Mouse (Mus musculus) left cerebral cortex, postnatal 25 days (tissue): ENCODE data around the gene Arhgef10l. TPM values are rescaled to one million over a fixed set of nuclear protein-coding genes. Genes with fewer than 3 reads are reported as not detected.

Source experiments
- DNase-seq, 2 experiments: peaks; one replicate each; pipeline ENCODE4 v3.0.0; 2022; ENCODE audit warnings: low spot score in 2 of 2, mixed read lengths in 1 of 2
- intact Hi-C: fragments of 180-260 bp; cut with DNase I; formaldehyde crosslinking; loops from one replicate; pipeline ENCODE4 v1.15.1; 2025
- total RNA-seq, 2 experiments: library from RNA; stranded (reverse); gene quantifications; 2 replicates each; pipeline ENCODE4 v1.2.3; 2021

The Arhgef10l gene
- total RNA-seq, 2 experiments from 2014 or later: 53.2 to 57.9 TPM

GRCm38 (mm10) chr4:140667802-140668201 lies 2.0 kb upstream of the Arhgef10l start:
- intact Hi-C loops: no loop called here
- no peak for DNase-seq

- DNase-seq: no peak
- intact Hi-C loops: no loop called here
Measured at GRCm38 (mm10) chr4:140665053-140665452, 759 bp downstream of the Arhgef10l start.

GRCm38 (mm10) chr4:140662882-140663585 lies 2.8 kb downstream of the Arhgef10l start:
- DNase-seq: no peak
- intact Hi-C loops: no loop called here

GRCm38 (mm10) chr4:140662453-140662852 lies 3.4 kb downstream of the Arhgef10l start:
- intact Hi-C loops: no loop called here
- DNase-seq: no peak

DNA sequence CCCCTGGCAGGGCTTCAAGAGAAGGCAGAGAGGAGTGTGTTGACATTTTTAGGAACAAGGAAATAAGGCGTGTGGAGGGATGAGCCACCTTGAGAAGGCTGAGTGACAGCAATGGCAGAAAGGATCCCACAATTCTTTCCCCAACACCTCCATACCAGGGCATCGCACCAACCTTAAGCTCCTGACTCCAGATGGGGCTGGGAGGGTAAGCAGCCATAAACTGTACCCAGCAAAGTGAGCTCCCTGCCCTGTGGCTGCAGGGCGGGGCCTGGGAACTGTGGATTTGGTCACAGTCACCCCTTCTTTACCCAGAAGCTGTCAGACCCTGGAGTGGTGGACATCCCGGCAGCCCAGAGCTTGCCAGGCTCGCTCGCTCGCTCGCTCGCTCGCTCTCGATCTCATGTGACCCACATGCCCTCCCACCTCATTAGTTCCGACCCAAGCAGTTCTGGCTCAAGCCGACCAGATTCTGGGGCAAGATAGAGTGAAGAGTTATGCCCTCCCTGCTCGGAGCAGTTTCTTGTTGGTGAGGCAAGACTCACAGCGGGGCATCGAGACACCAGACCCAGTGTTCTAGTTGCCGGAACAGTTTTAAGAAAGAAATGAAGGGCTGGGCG lies 4.3 kb downstream of the Arhgef10l start:
- no peak for DNase-seq
- intact Hi-C loops: no loop called here

DNA sequence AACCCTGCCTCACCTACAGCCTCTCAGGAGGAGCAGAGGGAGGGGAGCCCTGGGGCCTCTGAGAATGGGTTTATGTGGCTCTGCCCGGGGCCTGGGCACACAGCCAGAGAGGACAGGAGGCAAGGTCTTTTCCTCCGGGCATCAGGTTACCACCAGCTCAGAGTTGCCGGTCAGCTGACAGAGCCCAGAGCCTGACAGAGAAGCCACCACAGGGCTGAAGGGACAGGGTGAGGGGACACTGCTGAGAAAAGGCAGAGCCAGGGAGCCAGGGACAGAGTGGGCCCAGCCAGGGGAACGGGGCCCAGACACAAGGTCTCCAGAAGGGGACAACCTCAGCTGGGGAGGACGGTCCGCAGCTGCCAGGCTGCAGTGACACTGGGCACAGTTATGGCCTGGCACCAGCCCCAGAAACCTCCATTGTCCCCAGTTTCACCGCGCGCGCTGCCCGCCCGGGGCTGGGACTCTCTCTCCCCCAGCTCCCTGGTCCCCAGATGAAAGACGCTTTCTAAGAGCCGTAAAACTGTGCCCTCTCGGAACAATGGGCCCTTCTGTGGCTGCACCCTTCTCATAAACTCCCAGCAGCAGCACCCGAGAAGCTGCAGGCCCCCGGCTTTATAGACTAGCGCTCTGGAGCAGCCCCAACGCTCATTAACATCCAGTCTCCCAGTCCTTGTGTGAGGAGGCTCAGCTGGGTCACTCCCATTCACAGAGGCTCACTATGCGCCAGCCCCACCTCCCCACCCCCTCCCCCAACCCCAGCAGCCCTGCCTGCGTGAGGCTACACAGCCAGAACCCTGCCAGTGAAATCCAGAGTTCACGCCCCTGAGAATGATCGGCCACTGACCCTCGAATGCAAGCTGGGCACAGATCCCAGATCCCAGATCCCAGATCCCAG lies 7.9 kb downstream of the Arhgef10l start:
- DNase-seq: peak; percentile 70 to 88
- intact Hi-C loops: loop anchor here (1.0 kb wide), 1 partner anchor 33 kb away; no protein-coding TSS in a partner anchor

GRCm38 (mm10) chr4:140656529-140656928 lies 9.3 kb downstream of the Arhgef10l start:
- intact Hi-C loops: no loop called here
- no peak for DNase-seq

DNA sequence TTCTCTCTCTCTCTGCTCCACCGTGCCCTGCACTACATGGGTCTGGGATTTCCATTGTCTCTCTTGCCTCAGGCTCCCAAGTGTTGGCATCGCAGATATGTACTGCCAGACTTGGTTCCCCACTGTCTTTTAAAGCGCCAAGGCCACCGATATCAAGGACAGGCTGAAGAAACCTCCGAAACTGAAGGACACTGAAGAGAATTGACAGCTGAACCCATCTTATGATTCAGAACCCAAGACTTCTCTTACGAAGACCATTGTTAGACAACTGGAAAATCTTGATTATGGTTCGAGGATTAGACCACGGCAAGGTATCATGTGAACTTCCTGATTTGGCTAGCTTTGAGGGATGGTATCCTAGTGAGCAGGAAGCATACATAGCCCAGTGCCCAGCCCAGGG lies 11.0 kb downstream of the Arhgef10l start:
- DNase-seq: no peak
- intact Hi-C loops: no loop called here

- DNase-seq: no peak
- intact Hi-C loops: no loop called here
Measured at GRCm38 (mm10) chr4:140653835-140654583, 11.8 kb downstream of the Arhgef10l start.

DNA sequence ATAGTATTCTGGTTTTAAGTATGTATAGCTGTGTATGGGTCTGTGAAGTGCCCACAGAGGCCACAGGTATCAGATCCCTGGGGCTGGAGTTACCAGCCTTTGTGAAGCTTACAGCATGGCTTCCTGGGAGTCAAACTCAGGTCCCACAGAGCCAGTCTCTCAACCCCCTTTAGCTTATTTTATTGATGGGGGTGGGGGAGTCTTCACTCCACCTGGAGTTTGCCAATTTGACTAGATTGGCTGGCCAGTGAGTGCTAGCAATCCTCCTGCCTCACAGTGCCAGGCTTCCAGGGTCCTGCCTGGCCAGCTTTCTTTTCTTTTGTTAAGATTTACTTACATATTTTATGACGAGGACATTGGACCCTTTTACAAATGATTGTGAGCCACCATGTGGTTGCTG lies 16.1 kb downstream of the Arhgef10l start:
- no peak for DNase-seq
- intact Hi-C loops: no loop called here

DNA sequence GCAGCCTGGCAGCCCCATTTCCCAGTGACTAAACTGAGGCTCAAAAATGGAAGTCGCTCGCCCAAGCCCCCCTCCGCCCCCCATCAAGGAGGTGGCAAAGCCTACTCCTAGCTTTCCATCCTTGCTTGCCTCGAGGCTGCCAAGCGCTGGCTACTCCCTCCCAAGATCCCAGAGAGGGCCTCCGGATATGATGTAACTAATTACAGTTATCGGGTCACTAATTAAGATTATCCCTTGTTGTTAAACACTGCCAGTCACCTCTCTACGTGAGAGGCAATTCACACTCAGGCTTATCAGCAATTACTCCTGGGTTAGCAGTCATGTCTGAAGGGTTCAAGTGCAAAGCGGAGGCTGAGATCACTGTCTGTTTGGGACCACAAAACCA lies 16.6 kb downstream of the Arhgef10l start:
- DNase-seq: peak in 1 of 2 experiments; percentile 33
- intact Hi-C loops: no loop called here

DNA sequence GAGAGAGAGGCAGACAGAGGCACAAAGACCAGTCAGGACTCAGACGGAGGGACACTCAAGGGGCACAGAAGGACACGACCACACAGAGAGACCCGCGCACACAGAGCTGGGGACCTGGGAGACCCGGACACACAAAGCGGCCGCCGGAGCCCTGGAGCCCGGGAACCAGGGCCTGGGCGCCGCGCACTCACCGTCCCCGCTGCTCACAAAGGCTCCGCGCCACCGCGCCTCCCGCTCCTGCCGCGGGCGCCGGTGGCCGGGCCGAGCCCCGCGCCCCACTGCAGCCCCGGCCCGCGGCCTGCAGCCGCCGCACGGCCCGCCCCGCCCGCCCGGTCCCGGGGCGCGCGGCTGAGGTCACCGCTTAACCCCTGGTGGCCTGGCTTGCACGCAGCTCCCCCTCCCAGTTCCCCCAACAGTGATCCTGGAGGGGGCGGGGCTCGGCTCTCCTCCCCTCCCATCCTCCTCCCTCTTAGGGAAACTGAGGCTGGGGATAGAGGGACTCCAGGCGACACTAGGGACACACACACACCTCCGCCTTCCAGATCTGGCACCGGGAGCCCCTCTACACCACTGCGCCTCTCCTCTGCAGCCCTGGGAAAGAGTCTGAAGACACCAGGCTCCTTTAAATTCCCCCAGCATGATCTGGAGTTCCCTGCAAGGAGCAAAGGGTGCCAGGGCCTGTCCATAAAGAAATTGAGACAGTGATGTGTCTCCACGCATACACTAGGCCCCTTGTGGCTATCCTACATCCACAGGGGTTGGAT lies 17.2 kb downstream of the Arhgef10l start:
- peak; percentile 41 to 50 for DNase-seq
- intact Hi-C loops: no loop called here

DNA sequence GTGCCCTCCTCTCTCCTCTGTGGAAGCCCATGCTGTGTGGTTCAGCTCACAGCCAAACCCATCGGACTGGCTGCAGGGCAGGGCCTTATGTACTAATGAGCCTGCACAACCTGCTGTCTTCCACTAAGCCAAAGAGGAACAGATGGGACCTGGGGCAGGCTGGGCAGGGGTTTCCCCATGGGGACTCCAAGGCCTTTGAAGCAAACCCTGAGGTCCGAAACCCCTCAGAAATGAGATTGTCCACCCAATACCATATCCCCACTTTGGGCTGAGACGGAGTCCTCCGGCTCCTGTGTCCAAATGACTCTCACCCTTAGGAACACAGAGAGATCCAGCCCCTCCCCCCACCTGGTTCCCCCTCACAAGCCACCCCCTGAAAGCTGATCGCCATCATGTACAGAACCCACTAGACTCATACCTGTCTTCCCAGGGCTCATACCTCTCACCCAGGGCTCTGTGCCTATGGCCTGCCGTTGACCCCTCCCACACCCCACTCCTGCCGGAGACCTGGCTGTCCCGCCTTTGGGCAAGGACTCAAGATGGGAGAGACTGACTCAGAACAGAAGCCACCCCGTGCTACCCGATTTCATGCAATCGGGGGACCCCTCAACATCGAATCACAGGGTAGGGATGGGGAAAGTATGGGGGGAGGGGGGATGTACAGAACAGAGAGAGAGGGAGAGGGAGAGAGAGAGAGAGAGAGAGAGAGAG lies 17.9 kb downstream of the Arhgef10l start:
- no peak for DNase-seq
- intact Hi-C loops: no loop called here

DNA sequence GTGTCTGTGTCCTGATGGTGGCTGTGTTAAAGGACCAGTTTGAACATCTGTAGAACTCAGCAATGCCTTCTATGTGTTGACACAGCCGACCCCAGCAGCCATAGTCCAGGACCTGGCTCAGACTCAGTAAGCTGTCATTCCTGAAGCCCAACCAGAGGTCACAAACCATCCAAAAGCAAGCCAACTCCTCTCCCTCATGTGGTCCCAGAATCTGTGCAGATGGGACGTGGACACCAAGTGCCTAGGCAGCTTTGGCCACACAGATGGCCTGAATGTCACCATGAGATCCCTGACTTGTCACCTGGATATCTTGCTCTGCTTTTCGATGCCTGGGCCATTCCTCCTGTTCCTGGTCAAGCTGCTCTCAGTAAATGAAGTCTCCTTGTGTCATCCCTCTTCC lies 20.2 kb downstream of the Arhgef10l start:
- no peak for DNase-seq
- intact Hi-C loops: no loop called here

DNA sequence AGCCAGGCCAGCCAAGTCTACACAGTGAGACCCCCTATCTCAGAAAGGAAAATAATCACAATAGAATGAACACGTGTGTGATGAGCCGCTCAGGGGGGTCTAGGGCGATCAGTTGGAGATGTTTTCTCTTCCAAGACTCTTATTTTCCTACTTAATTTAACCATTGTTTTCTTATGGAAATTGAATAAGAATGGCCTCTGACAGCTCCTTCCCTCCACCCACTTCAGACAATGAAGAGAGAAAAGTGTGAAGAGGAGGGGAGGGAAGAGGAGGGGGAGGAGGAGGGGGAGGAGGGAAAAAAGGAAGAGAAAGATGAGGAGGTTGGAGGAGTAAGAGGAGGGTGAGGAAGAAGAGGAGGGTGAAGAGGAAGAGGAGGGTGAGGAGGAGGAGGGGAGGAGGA lies 21.1 kb downstream of the Arhgef10l start:
- intact Hi-C loops: no loop called here
- DNase-seq: no peak

GRCm38 (mm10) chr4:140644276-140644675 lies 21.5 kb downstream of the Arhgef10l start:
- intact Hi-C loops: no loop called here
- DNase-seq: no peak

DNA sequence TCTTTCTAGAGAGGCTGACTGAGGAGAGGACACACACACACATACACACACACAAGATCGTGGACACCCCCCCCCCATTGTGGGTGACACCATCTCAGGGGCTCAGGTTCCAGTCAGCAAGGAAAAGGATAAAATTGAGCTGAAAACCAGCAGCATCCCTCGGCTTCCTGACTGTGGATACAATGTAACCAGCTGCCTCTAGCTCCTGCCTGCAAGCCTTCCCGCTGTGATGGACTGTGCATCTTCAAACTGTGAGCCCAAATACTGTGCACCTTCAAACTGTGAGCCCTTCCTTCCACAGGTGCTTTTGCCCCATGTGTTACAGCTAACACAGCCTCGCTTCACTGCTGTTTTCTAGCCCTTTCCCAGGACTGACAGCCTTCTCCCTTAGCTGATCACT lies 23.4 kb downstream of the Arhgef10l start:
- intact Hi-C loops: no loop called here
- no peak for DNase-seq

DNA sequence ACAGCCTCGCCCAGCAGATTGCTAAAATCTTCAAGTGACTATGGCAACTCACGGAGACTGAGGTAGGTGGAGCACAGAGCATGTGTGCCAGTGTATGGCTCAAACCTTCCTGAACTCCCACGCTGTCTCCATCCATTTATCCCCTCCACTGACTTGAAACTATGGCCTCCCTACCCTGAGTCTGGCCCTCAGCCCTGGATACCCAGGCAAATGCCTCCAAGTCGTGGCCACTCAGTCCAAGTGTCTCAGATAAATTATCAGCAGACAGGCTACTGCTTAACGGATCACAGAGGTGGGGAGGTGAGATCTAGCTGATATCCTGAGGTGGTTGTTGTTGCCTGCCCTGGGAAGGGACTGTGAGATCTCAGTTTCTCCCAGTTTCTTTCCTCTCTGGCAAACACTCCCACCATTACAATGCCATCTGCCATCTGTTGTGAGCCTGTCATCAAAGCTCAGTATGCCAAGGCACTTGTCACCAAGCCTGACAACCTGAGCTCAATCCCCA lies 24.3 kb downstream of the Arhgef10l start:
- intact Hi-C loops: no loop called here
- peak in 1 of 2 experiments; percentile 66 for DNase-seq
